Mouse (Mus musculus) MEL (cell line): ENCODE results near the gene C1s2. TPM values are rescaled to one million over a fixed set of nuclear protein-coding genes. Genes with fewer than 3 reads are reported as not detected.

Source experiments
- DNase-seq: peaks from one replicate; pipeline ENCODE4 v3.0.0; 2011; ENCODE audit warnings: low read depth, low spot score
- H3K27ac ChIP-seq: 2 replicates; pipeline ENCODE4 v1.5.1; 2012; ENCODE audit warnings: low read depth, mild to moderate bottlenecking, control low read depth, low read length, moderate library complexity; ENCODE audit not compliant: control insufficient read depth
- H3K27me3 ChIP-seq, 2 experiments: fragments of 150-350 bp in 1 of 2; sonication (generic) in 1 of 2; 2 replicates each; pipeline ENCODE4 v1.6.1; 2012; ENCODE audit warnings: low read length in 2 of 2, mild to moderate bottlenecking in 2 of 2, improper control_type of control experiment in 1 of 2, moderate library complexity in 1 of 2; ENCODE audit not compliant: insufficient read depth in 2 of 2, control insufficient read depth in 1 of 2
- H3K36me3 ChIP-seq, 2 experiments: 2 replicates each; pipeline ENCODE4 v1.6.1; 2012 to 2014; ENCODE audit warnings: low read length in 2 of 2, improper control_type of control experiment in 1 of 2, inconsistent platforms in 1 of 2, mild to moderate bottlenecking in 1 of 2; ENCODE audit not compliant: insufficient read depth in 2 of 2, control insufficient read depth in 1 of 2
- H3K4me1 ChIP-seq, 2 experiments: fragments of 150-350 bp in 1 of 2; sonication (generic) in 1 of 2; 2 replicates each; pipeline ENCODE4 v1.6.1; 2012; ENCODE audit warnings: low read length in 2 of 2, improper control_type of control experiment in 1 of 2, mild to moderate bottlenecking in 1 of 2; ENCODE audit not compliant: insufficient read depth in 2 of 2, control insufficient read depth in 1 of 2
- H3K4me3 ChIP-seq, 2 experiments: fragments of 150-350 bp in 1 of 2; sonication (generic) in 1 of 2; 2 replicates each; pipeline ENCODE4 v1.5.1; 2012; ENCODE audit warnings: low read depth in 2 of 2, low read length in 2 of 2, mild to moderate bottlenecking in 2 of 2, moderate library complexity in 2 of 2, control low read depth in 1 of 2, improper control_type of control experiment in 1 of 2; ENCODE audit not compliant: control insufficient read depth in 1 of 2, insufficient read depth in 1 of 2
- H3K79me2 ChIP-seq: 2 replicates; pipeline ENCODE4 v1.6.1; 2012; ENCODE audit warnings: mild to moderate bottlenecking, low read length, moderate library complexity; ENCODE audit not compliant: control insufficient read depth, poor library complexity, insufficient read depth
- H3K9ac ChIP-seq: 2 replicates; pipeline ENCODE4 v1.6.1; 2012; ENCODE audit warnings: low read depth, mild to moderate bottlenecking, control low read depth, low read length, moderate library complexity; ENCODE audit not compliant: control insufficient read depth, poor library complexity, severe bottlenecking
- H3K9me3 ChIP-seq: fragments of 150-350 bp; sonication (generic); replicated peaks from 2 replicates; pipeline ENCODE4 v1.6.1; 2012; ENCODE audit warnings: mild to moderate bottlenecking, low read length, improper control_type of control experiment, moderate library complexity; ENCODE audit not compliant: insufficient read depth
- CHD1 ChIP-seq: IDR thresholded peaks from 2 replicates; pipeline ENCODE4 v1.6.1; 2012; ENCODE audit warnings: low read depth, mild to moderate bottlenecking, inconsistent platforms, low read length, improper control_type of control experiment
- CTCF ChIP-seq, 3 experiments: IDR thresholded peaks in 2 of 3; conservative IDR thresholded peaks in 1 of 3; 2 replicates each; pipeline ENCODE4 v1.5.1; 2011 to 2012; ENCODE audit warnings: low read length in 3 of 3, low read depth in 2 of 3, mild to moderate bottlenecking in 2 of 3, improper control_type of control experiment in 1 of 3, inconsistent platforms in 1 of 3, mixed read lengths in 1 of 3, moderate library complexity in 1 of 3; ENCODE audit not compliant: control insufficient read depth in 1 of 3, insufficient read depth in 1 of 3, poor library complexity in 1 of 3, severe bottlenecking in 1 of 3
- GATA1 ChIP-seq: IDR thresholded peaks from 2 replicates; pipeline ENCODE4 v1.6.1; 2011; ENCODE audit warnings: low read depth, low read length, improper control_type of control experiment
- HCFC1 ChIP-seq: IDR thresholded peaks from 2 replicates; pipeline ENCODE4 v1.6.1; 2012; ENCODE audit warnings: low read depth, mild to moderate bottlenecking, inconsistent platforms, low read length, improper control_type of control experiment, moderate library complexity
- MAFK ChIP-seq: IDR thresholded peaks from 2 replicates; pipeline ENCODE4 v1.6.1; 2011; ENCODE audit warnings: low read depth, mild to moderate bottlenecking, low read length, improper control_type of control experiment, borderline replicate concordance
- MAX ChIP-seq: IDR thresholded peaks from 2 replicates; pipeline ENCODE4 v1.6.1; 2011; ENCODE audit warnings: low read length, improper control_type of control experiment
- MAZ ChIP-seq: IDR thresholded peaks from 2 replicates; pipeline ENCODE4 v1.6.1; 2012; ENCODE audit warnings: low read depth, mild to moderate bottlenecking, inconsistent platforms, low read length, improper control_type of control experiment
- MEF2A ChIP-seq: IDR thresholded peaks from 2 replicates; pipeline ENCODE4 v1.6.1; 2014; ENCODE audit warnings: low read depth, mild to moderate bottlenecking, inconsistent platforms, low read length, improper control_type of control experiment; ENCODE audit not compliant: poor library complexity, insufficient replicate concordance, severe bottlenecking; ENCODE audit errors: extremely low read depth
- MXI1 ChIP-seq: IDR thresholded peaks from 2 replicates; pipeline ENCODE4 v1.6.1; 2011; ENCODE audit warnings: mild to moderate bottlenecking, low read depth, low read length, improper control_type of control experiment
- MYC ChIP-seq: IDR thresholded peaks from 2 replicates; pipeline ENCODE4 v1.6.1; 2011; ENCODE audit warnings: low read depth, mild to moderate bottlenecking, low read length, improper control_type of control experiment, moderate library complexity
- NELFE ChIP-seq: IDR thresholded peaks from 2 replicates; pipeline ENCODE4 v1.6.1; 2011; ENCODE audit warnings: low read depth, low read length, improper control_type of control experiment
- NRF1 ChIP-seq: IDR thresholded peaks from 2 replicates; pipeline ENCODE4 v1.6.1; 2014; ENCODE audit warnings: low read depth, mild to moderate bottlenecking, inconsistent platforms, low read length, improper control_type of control experiment, moderate library complexity; ENCODE audit not compliant: poor library complexity, insufficient read depth, severe bottlenecking
- POLR2A ChIP-seq, 2 experiments: IDR thresholded peaks; 2 replicates each; pipeline ENCODE4 v1.6.1; 2011 to 2012; ENCODE audit warnings: low read length in 2 of 2, mild to moderate bottlenecking in 2 of 2, control low read depth in 1 of 2, improper control_type of control experiment in 1 of 2, low read depth in 1 of 2, moderate library complexity in 1 of 2; ENCODE audit not compliant: control insufficient read depth in 1 of 2, insufficient read depth in 1 of 2, poor library complexity in 1 of 2
- RAD21 ChIP-seq: IDR thresholded peaks from 2 replicates; pipeline ENCODE4 v1.6.1; 2011; ENCODE audit warnings: mild to moderate bottlenecking, low read depth, low read length, improper control_type of control experiment
- SIN3A ChIP-seq: IDR thresholded peaks from 2 replicates; pipeline ENCODE4 v1.6.1; 2012; ENCODE audit warnings: low read length, improper control_type of control experiment, inconsistent platforms
- SMC3 ChIP-seq: IDR thresholded peaks from 2 replicates; pipeline ENCODE4 v1.6.1; 2011; ENCODE audit warnings: low read depth, low read length, improper control_type of control experiment
- TAL1 ChIP-seq: IDR thresholded peaks from 2 replicates; pipeline ENCODE4 v1.6.1; 2012; ENCODE audit warnings: mild to moderate bottlenecking, inconsistent platforms, low read length, moderate library complexity, mixed read lengths
- TBP ChIP-seq: IDR thresholded peaks from 2 replicates; pipeline ENCODE4 v1.8.0; 2011; ENCODE audit warnings: low read depth, low read length, improper control_type of control experiment
- UBTF ChIP-seq: IDR thresholded peaks from 2 replicates; pipeline ENCODE4 v1.6.1; 2012; ENCODE audit warnings: low read depth, mild to moderate bottlenecking, inconsistent platforms, low read length, improper control_type of control experiment, moderate library complexity, borderline replicate concordance; ENCODE audit not compliant: insufficient read depth
- USF2 ChIP-seq, 2 experiments: IDR thresholded peaks; 2 replicates each; pipeline ENCODE4 v1.6.1; 2011 to 2012; ENCODE audit warnings: improper control_type of control experiment in 2 of 2, low read length in 2 of 2, borderline replicate concordance in 1 of 2, inconsistent platforms in 1 of 2, low read depth in 1 of 2, mild to moderate bottlenecking in 1 of 2; ENCODE audit not compliant: insufficient read depth in 1 of 2
- ZC3H11A ChIP-seq: IDR thresholded peaks from 2 replicates; pipeline ENCODE4 v1.6.1; 2012; ENCODE audit warnings: low read depth, mild to moderate bottlenecking, inconsistent platforms, low read length, improper control_type of control experiment
- ZKSCAN1 ChIP-seq: IDR thresholded peaks from 2 replicates; pipeline ENCODE4 v1.6.1; 2012; ENCODE audit warnings: low read depth, mild to moderate bottlenecking, inconsistent platforms, low read length, improper control_type of control experiment, moderate library complexity
- ZMIZ1 ChIP-seq: IDR thresholded peaks from 2 replicates; pipeline ENCODE4 v1.6.1; 2012; ENCODE audit warnings: low read depth, mild to moderate bottlenecking, inconsistent platforms, low read length, improper control_type of control experiment, moderate library complexity
- ZNF384 ChIP-seq: IDR thresholded peaks from 2 replicates; pipeline ENCODE4 v1.6.1; 2012; ENCODE audit warnings: low read depth, mild to moderate bottlenecking, inconsistent platforms, low read length, improper control_type of control experiment
- polyA plus RNA-seq, 2 experiments: library from polyadenylated mRNA; stranded (reverse) in 1 of 2; unstranded in 1 of 2; fragments of >175 nt in 1 of 2; fragments of >200 nt in 1 of 2; gene quantifications; 2 replicates each; pipeline versions ENCODE4 v1.2.1 to v1.2.4; 2012; ENCODE audit warnings: low replicate concordance in 2 of 2, low read depth in 1 of 2; ENCODE audit not compliant: insufficient read length in 2 of 2, insufficient read depth in 1 of 2, missing spikeins in 1 of 2
- total RNA-seq: library from RNA; depleted of rRNA; stranded (reverse); fragments of 300-350 nt; gene quantifications from 2 replicates; pipeline ENCODE4 v1.2.3, GENCODE M21; 2012

Gene C1s2
- total and polyA plus RNA-seq, 3 experiments: 0.12 to 0.25 TPM; not detected in 1

GRCm38 (mm10) chr6:124640997-124641396, 5.1 kb upstream of the C1s2 start:
- peak overlapping the region; percentile 22; the same call in 1 of the 2 replicates for H3K9ac ChIP-seq
- TF ChIP-seq MEF2A: no peak
- TF ChIP-seq ZNF384: peak; percentile 44; the same call in 1 of the 2 replicates
- 0 out of 2 replicates have a peak, but pooled peaks have one; percentile 35 for TF ChIP-seq SIN3A
- no peak for TF ChIP-seq USF2 (IDR thresholded peaks at IDR 0.05; ENCODE audit: borderline replicate concordance in 1 of 2, insufficient read depth in 1 of 2, low read depth in 1 of 2, low read length in 2 of 2)
- no peak for TF ChIP-seq NELFE
- no peak for TF ChIP-seq CHD1
- TF ChIP-seq UBTF: no peak
- TF ChIP-seq MAZ: peak; percentile 59; the same call in 1 of the 2 replicates
- peak; percentile 88 for TF ChIP-seq RAD21
- 0 out of 2 replicates have a peak, but pooled peaks have one; percentile 45 for TF ChIP-seq MYC
- 0 out of 2 replicates have a peak, but pooled peaks have one; percentile 11 for TF ChIP-seq NRF1
- peak; percentile 90 for TF ChIP-seq ZC3H11A
- TF ChIP-seq ZMIZ1: no peak
- peak; percentile 83 to 92 (median 85) for TF ChIP-seq CTCF (IDR thresholded peaks at IDR 0.05 in 2 of 3, conservative IDR thresholded peaks at IDR 0.05 in 1 of 3; ENCODE audit: control insufficient read depth in 1 of 3, insufficient read depth in 1 of 3, low read depth in 2 of 3, low read length in 3 of 3, poor library complexity in 1 of 3, severe bottlenecking in 1 of 3)
- TF ChIP-seq MAX: 0 out of 2 replicates have a peak, but pooled peaks have one; percentile 20
- 0 out of 2 replicates have a peak, but pooled peaks have one; percentile 32 for TF ChIP-seq HCFC1
- no peak for TF ChIP-seq MAFK
- peak; percentile 93 for TF ChIP-seq SMC3
- TF ChIP-seq ZKSCAN1: no peak
- no peaks in the 10 kb centered on the region for H3K79me2 ChIP-seq
- H3K27me3 ChIP-seq: no peaks in the 10 kb centered on the region
- H3K9me3 ChIP-seq: no peaks in the 10 kb centered on the region
- H3K36me3 ChIP-seq: peaks cover 0 to 11% of the 10 kb centered on the region in 2 experiments; a peak in 2 of 4 replicates
- no peak overlapping the region for H3K4me3 ChIP-seq
- no peak overlapping the region for H3K27ac ChIP-seq
- DNase-seq: peak; percentile 85
- H3K4me1 ChIP-seq: peaks cover 6 to 21% of the 10 kb centered on the region in 2 experiments

GRCm38 (mm10) chr6:124640041-124640440, 4.2 kb upstream of the C1s2 start:
- no peak overlapping the region for H3K9ac ChIP-seq
- TF ChIP-seq GATA1 (peak; percentile 46; the same call in 1 of the 2 replicates), MXI1 (no peak), RAD21 (peak; percentile 71), TAL1 (0 out of 2 replicates have a peak, but pooled peaks have one; percentile 17), ZNF384 (peak; percentile 86), ZC3H11A (peak; percentile 44), SMC3 (peak; percentile 61), TBP (no peak), CTCF (IDR thresholded peaks at IDR 0.05 in 2 of 3, conservative IDR thresholded peaks at IDR 0.05 in 1 of 3; ENCODE audit: control insufficient read depth in 1 of 3, insufficient read depth in 1 of 3, low read depth in 2 of 3, low read length in 3 of 3, poor library complexity in 1 of 3, severe bottlenecking in 1 of 3) (peak in 2 of 3 experiments; percentile 9 to 67; a peak in 2 of 6 replicates), SIN3A (0 out of 2 replicates have a peak, but pooled peaks have one; percentile 36), ZKSCAN1 (no peak), POLR2A (IDR thresholded peaks at IDR 0.05; ENCODE audit: control insufficient read depth in 1 of 2, insufficient read depth in 1 of 2, low read depth in 1 of 2, low read length in 2 of 2, poor library complexity in 1 of 2) (no peak)
- TF ChIP-seq, all 39 proteins: peak for 8
- peaks cover 0 to 11% of the 10 kb centered on the region in 2 experiments; a peak in 2 of 4 replicates for H3K36me3 ChIP-seq
- H3K79me2 ChIP-seq: no peaks in the 10 kb centered on the region
- peaks cover 3 to 20% of the 10 kb centered on the region in 2 experiments; a peak in 3 of 4 replicates for H3K4me1 ChIP-seq
- H3K27me3 ChIP-seq: no peaks in the 10 kb centered on the region
- no peak overlapping the region for H3K4me3 ChIP-seq
- H3K27ac ChIP-seq: no peak overlapping the region
- DNase-seq: peak; percentile 49
- H3K9me3 ChIP-seq: no peaks in the 10 kb centered on the region
